Mouse (Mus musculus) thymus, postnatal 14 days (tissue): Measurements from ENCODE around the gene Tstd2.
A peak's percentile ranks its signal among the peaks of the same experiment; 100 is the strongest.

ENCODE experiments used
- DNase-seq: peaks from one replicate; pipeline ENCODE4 v3.0.0; 2021

The Tstd2 gene

GRCm38 (mm10) chr4:46117536-46117935 is 21.0 kb downstream of the Tstd2 start:
- DNase-seq = no peak

GRCm38 (mm10) chr4:46116544-46117175 is 21.8 kb downstream of the Tstd2 start:
- DNase-seq = no peak

- no peak for DNase-seq
Observed at GRCm38 (mm10) chr4:46115308-46115707, 23.2 kb downstream of the Tstd2 start.

- DNase-seq = no peak
Observed at GRCm38 (mm10) chr4:46111361-46111760, 27.1 kb downstream of the Tstd2 start.

GRCm38 (mm10) chr4:46110084-46110483 is 28.4 kb downstream of the Tstd2 start:
- no peak for DNase-seq

GRCm38 (mm10) chr4:46102078-46102769 is 36.3 kb downstream of the Tstd2 start:
- DNase-seq = no peak

GRCm38 (mm10) chr4:46101211-46101711 is 37.2 kb downstream of the Tstd2 start:
- DNase-seq = no peak

GRCm38 (mm10) chr4:46100539-46100938 is 38.0 kb downstream of the Tstd2 start:
- DNase-seq = no peak

GRCm38 (mm10) chr4:46099132-46099531 is 39.4 kb downstream of the Tstd2 start:
- DNase-seq = no peak

GRCm38 (mm10) chr4:46097591-46097990 is 40.9 kb downstream of the Tstd2 start:
- no peak for DNase-seq

- DNase-seq = no peak
Observed at GRCm38 (mm10) chr4:46096546-46096945, 41.9 kb downstream of the Tstd2 start.

GRCm38 (mm10) chr4:46095826-46096159 is 42.7 kb downstream of the Tstd2 start:
- DNase-seq = no peak

- peak; percentile 19 for DNase-seq
Observed at GRCm38 (mm10) chr4:46094916-46095825, 43.3 kb downstream of the Tstd2 start.

GRCm38 (mm10) chr4:46092429-46093076 is 45.9 kb downstream of the Tstd2 start:
- no peak for DNase-seq

GRCm38 (mm10) chr4:46089524-46090125 is 48.9 kb downstream of the Tstd2 start:
- DNase-seq = no peak

GRCm38 (mm10) chr4:46087852-46088251 is 50.6 kb downstream of the Tstd2 start:
- no peak for DNase-seq

- no peak for DNase-seq
Observed at GRCm38 (mm10) chr4:46087427-46087771, 51.1 kb downstream of the Tstd2 start.

- no peak for DNase-seq
Observed at GRCm38 (mm10) chr4:46086718-46087426, 51.6 kb downstream of the Tstd2 start.

GRCm38 (mm10) chr4:46085223-46085811 is 53.2 kb downstream of the Tstd2 start:
- DNase-seq = no peak

GRCm38 (mm10) chr4:46084416-46085172 is 53.9 kb downstream of the Tstd2 start:
- no peak for DNase-seq

GRCm38 (mm10) chr4:46082555-46082954 is 55.9 kb downstream of the Tstd2 start:
- no peak for DNase-seq
